Mouse (Mus musculus): ENCODE measurements at regions not wholly inside any gene's neighbourhood (a gene's known extent, or its start where the extent isn't known, plus 50 kb on each side); places are given as distances from the start of the nearest gene placed in this dataset.

GRCm38 (mm10) chr17:31743656-31744055 is 66.0 kb downstream of the Cryaa start:
- H3K36me3 ChIP-seq (replicated peaks; ENCODE audit: control insufficient read depth, insufficient read depth, low read length), result no peaks in the 10 kb centered on the region
- no peak overlapping the region for H3K27ac ChIP-seq (ENCODE audit: low read depth)
- WGBS, result 94% methylated on average over 4 of the region's 4 CpGs
- no peaks in the 10 kb centered on the region for H3K9me3 ChIP-seq (replicated peaks; ENCODE audit: control insufficient read depth, low read length)
- no peak overlapping the region for H3K9ac ChIP-seq (replicated peaks; ENCODE audit: low read depth, low read length)
- TF ChIP-seq EP300 (IDR thresholded peaks at IDR 0.05; ENCODE audit: low read depth) (no peak), CTCF (IDR thresholded peaks at IDR 0.05; ENCODE audit: low read depth) (no peak)
- no peak overlapping the region for H3K4me2 ChIP-seq (ENCODE audit: low read depth, low read length)
- no peak for ATAC-seq (ENCODE audit: insufficient read depth, low read depth)
- H3K4me1 ChIP-seq (ENCODE audit: control insufficient read depth, insufficient read depth), result peaks cover 30% of the 10 kb centered on the region
- no peaks in the 10 kb centered on the region for H3K27me3 ChIP-seq (ENCODE audit: control insufficient read depth, insufficient read depth, low read length)
- H3K4me3 ChIP-seq (ENCODE audit: low read depth, low read length), result no peak overlapping the region
- no peak for DNase-seq (ENCODE audit: low spot score)

- H3K27me3 ChIP-seq (ENCODE audit: control insufficient read depth, insufficient read depth, low read length), result no peaks in the 10 kb centered on the region
- H3K27ac ChIP-seq (ENCODE audit: low read depth), result peak overlapping the region; percentile 97
- 8% methylated on average over 20 of the region's 20 CpGs for WGBS
- ATAC-seq (ENCODE audit: insufficient read depth, low read depth), result peak; percentile 91
- H3K36me3 ChIP-seq (replicated peaks; ENCODE audit: control insufficient read depth, insufficient read depth, low read length), result no peaks in the 10 kb centered on the region
- no peaks in the 10 kb centered on the region for H3K9me3 ChIP-seq (replicated peaks; ENCODE audit: control insufficient read depth, low read length)
- peak; percentile 82 for DNase-seq (ENCODE audit: low spot score)
- TF ChIP-seq CTCF (IDR thresholded peaks at IDR 0.05; ENCODE audit: low read depth) (no peak), EP300 (IDR thresholded peaks at IDR 0.05; ENCODE audit: low read depth) (peak; percentile 54; the same call in 1 of the 2 replicates)
- H3K4me2 ChIP-seq (ENCODE audit: low read depth, low read length), result peak overlapping the region; percentile 42
- peak overlapping the region; percentile 38; the same call in 1 of the 2 replicates for H3K9ac ChIP-seq (replicated peaks; ENCODE audit: low read depth, low read length)
- H3K4me1 ChIP-seq (ENCODE audit: control insufficient read depth, insufficient read depth), result peaks cover 26% of the 10 kb centered on the region
- no peak overlapping the region for H3K4me3 ChIP-seq (ENCODE audit: low read depth, low read length)
Measured at GRCm38 (mm10) chr17:31746198-31747111, 68.8 kb downstream of the Cryaa start.

GRCm38 (mm10) chr17:31747563-31747962 is 70.0 kb downstream of the Cryaa start:
- peak; percentile 34; the same call in 1 of the 2 replicates for ATAC-seq (ENCODE audit: insufficient read depth, low read depth)
- H3K9ac ChIP-seq (replicated peaks; ENCODE audit: low read depth, low read length), result no peak overlapping the region
- WGBS, result 69% methylated on average over 2 of the region's 2 CpGs
- peaks cover 26% of the 10 kb centered on the region for H3K4me1 ChIP-seq (ENCODE audit: control insufficient read depth, insufficient read depth)
- TF ChIP-seq EP300 (IDR thresholded peaks at IDR 0.05; ENCODE audit: low read depth) (no peak), CTCF (IDR thresholded peaks at IDR 0.05; ENCODE audit: low read depth) (no peak)
- H3K27me3 ChIP-seq (ENCODE audit: control insufficient read depth, insufficient read depth, low read length), result no peaks in the 10 kb centered on the region
- no peak for DNase-seq (ENCODE audit: low spot score)
- H3K4me2 ChIP-seq (ENCODE audit: low read depth, low read length), result no peak overlapping the region
- no peak overlapping the region for H3K4me3 ChIP-seq (ENCODE audit: low read depth, low read length)
- H3K27ac ChIP-seq (ENCODE audit: low read depth), result peak overlapping the region; percentile 97
- no peaks in the 10 kb centered on the region for H3K9me3 ChIP-seq (replicated peaks; ENCODE audit: control insufficient read depth, low read length)
- H3K36me3 ChIP-seq (replicated peaks; ENCODE audit: control insufficient read depth, insufficient read depth, low read length), result no peaks in the 10 kb centered on the region

GRCm38 (mm10) chr17:31748158-31748557 is 70.6 kb downstream of the Cryaa start:
- Histone ChIP-seq H3K36me3 (replicated peaks; ENCODE audit: control insufficient read depth, insufficient read depth, low read length) (no peaks in the 10 kb centered on the region), H3K4me3 (ENCODE audit: low read depth, low read length) (no peak overlapping the region), H3K27me3 (ENCODE audit: control insufficient read depth, insufficient read depth, low read length) (no peaks in the 10 kb centered on the region), H3K4me2 (ENCODE audit: low read depth, low read length) (no peak overlapping the region), H3K9ac (replicated peaks; ENCODE audit: low read depth, low read length) (no peak overlapping the region), H3K9me3 (replicated peaks; ENCODE audit: control insufficient read depth, low read length) (no peaks in the 10 kb centered on the region), H3K27ac (ENCODE audit: low read depth) (peak overlapping the region; percentile 97), H3K4me1 (ENCODE audit: control insufficient read depth, insufficient read depth) (peaks cover 26% of the 10 kb centered on the region)
- no peak for DNase-seq (ENCODE audit: low spot score)
- ATAC-seq (ENCODE audit: insufficient read depth, low read depth), result no peak
- 81% methylated on average over 2 of the region's 2 CpGs for WGBS
- TF ChIP-seq EP300 (IDR thresholded peaks at IDR 0.05; ENCODE audit: low read depth) (no peak), CTCF (IDR thresholded peaks at IDR 0.05; ENCODE audit: low read depth) (no peak)

- Histone ChIP-seq H3K4me2 (ENCODE audit: low read depth, low read length) (no peak overlapping the region), H3K9me3 (replicated peaks; ENCODE audit: control insufficient read depth, low read length) (no peaks in the 10 kb centered on the region), H3K27me3 (ENCODE audit: control insufficient read depth, insufficient read depth, low read length) (no peaks in the 10 kb centered on the region), H3K27ac (ENCODE audit: low read depth) (no peak overlapping the region), H3K9ac (replicated peaks; ENCODE audit: low read depth, low read length) (no peak overlapping the region), H3K4me1 (ENCODE audit: control insufficient read depth, insufficient read depth) (peaks cover 26% of the 10 kb centered on the region), H3K4me3 (ENCODE audit: low read depth, low read length) (no peak overlapping the region), H3K36me3 (replicated peaks; ENCODE audit: control insufficient read depth, insufficient read depth, low read length) (no peaks in the 10 kb centered on the region)
- WGBS, result 79% methylated on average over 6 of the region's 6 CpGs
- no peak for TF ChIP-seq CTCF (IDR thresholded peaks at IDR 0.05; ENCODE audit: low read depth)
- DNase-seq (ENCODE audit: low spot score) (no peak), ATAC-seq (ENCODE audit: insufficient read depth, low read depth) (no peak)
Measured at GRCm38 (mm10) chr17:31748971-31749370, 71.4 kb downstream of the Cryaa start.

Measured in heart, postnatal 0 days (tissue).